Mouse (Mus musculus): ENCODE results near the gene Znrf2.
A peak's percentile ranks its signal among the peaks of the same experiment; 100 is the strongest.
"Not testable (repeated sequence)": the region's sequence is repeated elsewhere in the genome, so short reads cannot be mapped to it uniquely, and the experiment has no call there.

The Znrf2 gene

DNA sequence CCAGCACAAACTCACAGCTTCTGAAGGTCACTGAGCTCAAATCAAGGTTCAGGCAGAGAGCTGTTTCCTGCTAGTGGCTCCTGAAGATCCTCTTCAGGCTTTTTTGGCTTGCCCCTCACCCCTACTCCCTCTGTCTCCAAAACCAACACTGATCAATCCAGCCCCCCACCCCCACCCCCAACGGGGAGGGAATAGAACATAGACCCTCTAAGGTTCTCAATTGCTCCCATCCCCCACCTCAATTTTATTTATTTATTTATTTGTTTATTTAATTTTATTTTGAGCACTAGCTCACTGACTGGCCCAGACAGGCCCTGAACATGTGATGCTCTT lies 6.4 kb upstream of the Znrf2 start:
- DNase-seq = no peak

DNA sequence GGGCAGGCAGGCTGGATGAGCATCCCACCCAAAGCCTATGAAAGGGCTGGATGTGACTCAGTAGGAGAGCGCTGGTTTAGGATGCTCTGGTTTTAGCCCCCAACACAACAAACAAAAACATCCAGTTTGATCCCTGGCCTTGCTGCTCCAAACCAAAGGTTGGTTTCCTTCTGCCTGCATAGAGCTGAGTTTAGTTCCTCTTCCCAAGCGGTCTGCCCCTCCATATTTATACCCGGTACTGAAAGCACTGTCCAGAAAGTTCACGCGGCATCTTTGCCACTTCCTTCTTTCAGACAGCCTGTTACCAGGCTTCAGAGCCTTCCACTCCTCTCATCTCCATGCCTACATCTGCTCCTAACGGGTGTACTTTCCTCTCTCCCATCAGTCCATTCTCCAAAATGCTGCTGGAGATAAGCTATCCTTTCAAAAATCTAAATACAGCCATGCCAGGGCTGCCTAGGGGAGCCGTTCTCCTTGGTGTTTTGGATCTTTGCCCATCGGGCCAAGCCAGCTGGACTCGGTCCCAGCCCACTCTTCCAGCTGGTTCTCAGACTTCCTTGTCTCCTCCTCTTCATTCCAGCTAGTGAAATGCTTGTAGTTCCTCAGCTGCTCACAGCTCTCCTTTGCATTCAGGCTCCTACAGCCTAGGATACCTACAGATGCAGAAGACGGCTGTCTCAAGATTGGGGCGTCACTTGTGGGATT lies 5.0 kb upstream of the Znrf2 start:
- no peak for DNase-seq

DNA sequence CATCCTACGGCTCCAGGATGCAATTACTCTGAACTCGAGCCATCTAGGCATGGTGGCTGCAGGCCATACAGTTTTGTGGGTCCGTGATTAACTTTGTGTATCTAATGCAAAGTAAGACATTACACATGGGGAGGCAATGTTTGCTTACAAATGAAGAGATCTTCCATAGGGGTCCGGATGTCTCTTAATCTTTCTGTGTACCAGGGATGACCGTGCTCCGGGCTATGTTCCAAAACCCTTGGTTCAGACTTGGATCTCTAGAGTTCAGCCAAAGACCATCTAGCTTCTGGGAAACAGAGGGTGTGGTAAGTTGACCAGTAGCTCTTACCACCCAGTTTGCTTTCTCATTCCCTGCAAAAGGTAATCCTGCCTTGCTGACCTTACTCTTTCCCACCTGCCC lies 4.4 kb upstream of the Znrf2 start:
- no peak for DNase-seq

DNA sequence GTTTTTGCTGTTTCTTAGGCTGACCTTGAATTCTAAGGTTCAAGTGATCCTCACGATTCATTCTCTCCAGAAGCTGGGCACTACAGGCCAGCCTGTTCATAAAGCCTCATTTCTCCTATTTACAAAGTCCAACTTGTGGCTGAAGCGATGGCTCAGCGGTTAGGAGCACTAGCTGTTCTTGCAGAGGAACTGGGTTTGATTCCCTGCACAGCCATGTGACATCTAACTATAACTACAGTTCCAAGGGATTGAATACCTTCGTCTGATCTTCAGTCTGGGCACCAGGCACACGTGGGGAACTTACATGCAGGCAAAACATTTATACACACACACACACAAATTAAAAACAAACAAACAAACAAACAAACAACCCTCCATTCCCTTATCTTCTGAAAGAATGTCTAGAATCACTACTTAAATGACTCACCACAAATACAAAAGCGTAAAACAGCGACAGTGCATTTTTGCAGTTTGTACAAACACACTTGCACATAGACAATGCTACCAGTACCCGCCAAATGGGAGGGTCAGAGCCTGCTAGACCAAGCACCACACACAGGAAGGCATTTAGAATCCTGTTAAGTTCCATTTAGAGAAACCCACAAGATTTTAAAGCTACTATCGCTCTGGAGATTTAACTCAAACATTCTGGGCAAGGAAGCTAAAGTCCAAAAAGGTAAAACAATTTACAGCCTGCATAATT lies 1.1 kb upstream of the Znrf2 start:
- no peak for DNase-seq

DNA sequence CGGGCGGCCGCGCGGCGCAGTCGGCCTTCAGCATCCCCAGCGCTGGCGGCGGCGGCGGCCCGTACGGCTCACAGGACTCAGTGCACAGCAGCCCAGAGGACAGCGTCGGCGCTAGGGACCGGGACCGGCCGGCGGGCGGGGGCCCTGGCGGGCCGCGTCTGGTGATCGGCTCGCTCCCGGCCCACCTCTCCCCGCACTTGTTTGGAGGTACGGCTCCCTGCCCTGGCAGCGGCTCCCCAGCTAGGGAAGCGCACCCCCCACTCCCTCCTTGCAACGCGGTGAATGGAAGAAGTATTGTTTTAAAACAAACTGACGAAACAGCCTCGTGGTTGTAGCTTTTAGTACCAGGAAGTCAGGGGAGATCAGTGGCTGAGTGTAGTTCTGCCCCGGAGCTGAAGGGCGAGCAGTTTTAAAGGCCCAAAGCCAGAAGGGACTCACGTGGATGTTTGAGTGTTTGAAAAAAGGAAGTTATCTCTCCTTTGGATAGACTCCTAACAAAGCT lies 601 bp downstream of the Znrf2 start:
- DNase-seq = peak; percentile 49 to 64

DNA sequence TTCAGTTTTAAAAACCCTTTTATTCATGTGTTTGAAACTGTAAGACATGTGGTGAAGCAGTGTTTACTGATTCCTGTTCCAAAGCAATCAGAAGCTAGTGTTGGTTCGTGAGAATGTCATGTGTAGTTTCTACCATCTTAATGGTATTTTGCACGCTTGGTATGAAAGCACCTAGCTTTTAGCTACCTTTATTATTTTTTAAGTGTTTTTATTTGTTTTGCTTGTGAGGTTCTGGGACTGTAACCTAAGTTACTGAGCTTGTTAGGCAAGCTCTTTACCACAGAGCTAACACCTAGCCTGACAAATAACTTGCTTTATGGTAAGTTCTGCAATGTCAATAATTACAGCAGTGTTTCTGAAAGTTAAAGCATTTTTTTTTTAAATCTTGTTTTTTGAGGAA lies 1.7 kb downstream of the Znrf2 start:
- no peak for DNase-seq

DNA sequence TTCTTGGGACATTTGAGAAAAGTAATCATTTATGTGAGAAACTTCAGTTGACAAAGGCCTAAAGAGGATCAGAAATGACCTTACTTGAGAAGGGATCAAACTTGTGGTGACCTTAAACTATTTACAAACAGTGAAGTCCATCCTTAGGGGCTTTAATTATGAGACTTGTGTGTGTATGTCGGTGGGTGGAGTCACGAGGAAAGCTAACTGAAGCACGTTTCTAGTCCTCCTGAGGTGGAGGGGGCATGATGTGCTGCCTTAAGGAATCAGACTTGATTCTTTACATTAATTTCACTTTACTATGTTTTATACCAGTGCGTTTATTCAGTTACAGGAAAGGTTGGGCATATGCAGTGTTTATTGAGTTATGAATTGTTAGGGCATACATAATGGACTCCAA lies 2.6 kb downstream of the Znrf2 start:
- no peak for DNase-seq

DNA sequence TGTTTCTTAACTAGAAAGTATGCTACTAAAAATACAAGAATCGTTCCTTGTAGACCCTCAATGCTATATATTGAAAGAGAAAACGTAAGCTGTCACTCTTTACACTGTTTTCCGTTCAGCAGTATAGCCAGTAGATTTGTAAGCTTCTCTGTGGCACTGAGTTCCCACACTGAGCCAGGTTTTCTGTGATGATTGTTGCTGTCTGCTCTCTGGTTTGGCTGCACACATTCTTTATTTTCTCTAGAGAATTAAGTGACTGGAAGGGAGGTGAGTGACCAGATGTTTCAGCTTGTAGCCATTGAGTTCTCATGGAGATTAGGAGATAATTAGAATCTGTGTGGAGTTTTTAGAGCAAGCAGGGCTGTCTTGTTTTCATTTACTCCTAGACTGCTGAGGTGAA lies 3.0 kb downstream of the Znrf2 start:
- DNase-seq = no peak

DNA sequence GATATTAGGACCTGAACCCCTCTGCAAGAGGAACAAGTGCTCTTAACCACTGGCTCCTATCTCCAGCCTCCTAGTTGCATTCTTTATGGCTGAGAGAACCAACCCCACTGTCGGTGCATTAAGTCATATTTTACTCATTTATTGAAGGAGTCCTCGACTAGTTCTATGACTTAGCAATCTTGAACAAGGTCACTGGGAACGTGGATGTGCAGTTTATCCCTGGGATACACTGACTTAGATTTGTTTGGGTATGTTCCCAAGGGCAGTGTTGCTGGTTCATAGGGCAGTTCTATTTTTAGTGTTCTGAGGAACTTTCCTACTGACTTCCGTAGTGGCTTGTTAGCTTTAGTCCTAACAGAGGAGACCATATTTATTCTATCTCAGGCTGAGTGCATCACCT lies 5.6 kb downstream of the Znrf2 start:
- DNase-seq = no peak

DNA sequence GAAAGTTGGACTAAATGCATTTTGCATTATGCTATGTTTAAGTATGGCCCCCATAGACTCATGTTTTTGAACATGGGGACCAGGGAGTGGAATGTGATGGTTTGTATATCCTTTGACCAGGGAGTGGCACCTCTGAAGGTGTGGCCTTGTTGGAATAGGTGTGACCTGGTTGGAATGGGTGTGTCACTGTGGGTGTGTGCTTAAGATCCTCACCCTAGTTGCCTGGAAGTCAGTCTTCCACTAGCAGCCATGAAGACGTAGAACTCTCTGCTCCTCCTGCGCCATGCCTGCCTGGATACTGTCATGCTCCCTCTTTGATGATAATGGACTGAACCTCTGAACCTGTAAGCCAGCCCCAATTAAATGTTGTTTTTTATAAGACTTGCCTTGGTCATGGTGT lies 7.8 kb downstream of the Znrf2 start:
- not testable (repeated sequence) for DNase-seq

DNA sequence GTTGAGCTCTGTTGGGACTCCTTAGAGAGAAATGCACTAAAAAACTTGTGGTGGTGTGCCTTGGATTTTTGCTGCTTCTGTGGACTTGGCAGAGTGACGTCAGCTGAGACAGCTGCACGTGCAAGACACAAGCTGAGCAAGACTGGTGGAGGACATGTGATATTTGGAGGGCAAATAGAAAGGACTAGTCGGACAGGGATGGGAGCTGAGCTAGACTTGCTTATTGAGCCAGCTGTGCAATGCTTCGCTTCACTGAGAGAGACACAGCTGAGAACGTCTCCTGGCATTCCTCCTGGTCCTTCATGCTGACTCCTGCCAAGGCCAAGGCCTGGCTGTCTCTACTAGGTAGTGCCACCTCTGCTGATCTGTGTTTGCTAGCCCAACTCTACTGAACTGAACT lies 10.8 kb downstream of the Znrf2 start:
- DNase-seq = no peak

DNA sequence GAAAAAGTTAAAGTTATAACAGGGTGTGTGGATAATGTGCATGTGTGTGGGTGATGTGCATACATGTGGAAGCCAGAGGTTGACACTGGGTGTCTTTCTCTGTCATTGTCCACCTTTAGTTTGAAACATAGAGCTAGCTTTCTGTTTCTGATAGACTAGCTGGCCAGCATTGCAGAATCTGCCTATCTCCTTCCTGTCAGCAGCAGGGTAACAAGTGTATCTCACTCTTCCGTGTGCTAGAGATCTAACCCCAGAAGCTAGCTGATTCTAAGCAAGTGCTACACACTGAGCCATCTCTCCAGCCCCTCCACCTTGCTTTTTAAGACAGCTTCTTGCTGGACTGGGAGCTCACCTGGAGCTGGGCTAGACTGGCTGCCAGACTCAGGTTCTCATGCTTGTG lies 11.6 kb downstream of the Znrf2 start:
- no peak for DNase-seq

DNA sequence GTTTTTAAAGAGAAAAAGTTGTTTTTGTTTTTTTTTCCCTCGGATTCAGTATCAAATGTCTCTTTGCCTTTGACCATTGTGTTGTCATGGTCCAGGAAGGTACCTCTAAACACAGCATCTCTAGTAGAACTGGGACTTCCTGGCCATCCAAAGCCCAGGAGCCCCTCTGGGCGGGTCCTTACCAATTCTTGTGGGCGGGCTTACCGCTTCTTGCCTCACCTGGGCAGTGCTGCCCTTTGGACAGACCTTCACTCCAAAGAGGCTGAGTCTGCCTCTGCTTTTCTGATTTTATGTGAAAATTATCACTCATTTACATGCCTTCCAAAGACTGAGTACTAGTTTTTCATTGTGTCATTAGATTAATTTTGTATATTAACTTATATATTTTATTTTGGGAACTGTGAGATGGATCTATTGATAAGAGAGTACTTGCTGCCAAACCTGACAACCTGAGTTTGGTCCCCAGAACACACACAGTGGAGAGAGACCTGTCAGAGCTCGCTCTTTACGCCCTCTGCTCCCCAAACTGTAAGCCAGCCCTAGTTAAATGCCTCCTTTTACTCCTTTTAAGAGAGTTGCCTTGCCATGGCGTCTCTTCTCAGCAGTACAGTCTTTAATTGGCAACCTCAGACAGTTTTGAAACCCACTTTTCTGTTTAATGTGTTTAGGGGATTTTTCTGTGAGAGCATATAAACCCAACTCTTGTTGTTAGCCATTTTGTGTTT lies 13.5 kb downstream of the Znrf2 start:
- DNase-seq = no peak

DNA sequence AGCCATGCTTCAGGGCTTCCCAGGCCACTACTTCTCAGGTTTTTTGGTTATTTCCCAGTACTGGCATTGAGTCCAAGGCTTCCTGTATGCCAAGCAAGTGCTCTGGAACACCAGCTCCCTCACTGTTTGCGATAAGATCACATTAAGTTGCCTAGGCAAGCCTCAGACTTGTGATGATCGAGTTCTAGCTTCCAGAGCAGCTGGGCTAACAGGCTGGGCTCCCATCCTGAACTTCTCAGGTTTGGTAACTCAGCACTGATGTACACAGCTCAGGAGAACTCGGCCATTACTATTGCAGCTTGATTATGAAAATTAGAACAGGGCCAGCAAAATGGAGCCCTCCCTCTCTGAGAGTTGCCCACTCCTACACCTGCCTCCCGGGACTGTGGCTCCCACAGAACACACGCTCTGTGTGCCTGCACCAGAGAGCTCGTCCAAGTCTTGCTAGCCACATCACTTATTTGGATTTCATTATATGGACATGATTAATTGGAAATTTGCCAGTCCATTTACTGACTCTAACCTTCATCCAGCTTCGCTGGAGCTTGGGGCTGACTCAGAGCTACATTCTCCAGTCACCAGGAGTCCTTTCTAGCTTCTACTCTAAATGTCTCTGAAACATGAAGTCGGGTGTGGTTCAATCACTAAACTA lies 14.5 kb downstream of the Znrf2 start:
- no peak for DNase-seq

DNA sequence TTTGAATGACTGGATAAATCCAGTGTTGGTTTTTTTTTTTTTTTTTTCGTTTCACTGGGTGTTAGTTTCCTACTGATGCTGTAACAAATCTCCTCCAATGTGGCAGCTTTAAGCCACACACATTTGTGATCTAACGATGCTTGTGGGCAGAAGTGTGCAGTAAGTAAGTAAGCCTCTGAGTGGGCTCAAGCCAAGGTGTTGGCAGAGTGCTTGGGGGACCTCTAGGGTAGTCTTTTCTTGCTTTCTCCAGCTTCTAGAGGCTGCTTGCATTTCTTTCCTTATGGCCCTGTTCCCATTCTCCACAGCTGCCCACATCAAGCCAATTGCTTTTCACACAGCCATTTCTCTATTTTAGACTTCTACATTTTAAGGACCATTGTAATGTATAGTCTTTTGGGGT lies 16.7 kb downstream of the Znrf2 start:
- DNase-seq = no peak

DNA sequence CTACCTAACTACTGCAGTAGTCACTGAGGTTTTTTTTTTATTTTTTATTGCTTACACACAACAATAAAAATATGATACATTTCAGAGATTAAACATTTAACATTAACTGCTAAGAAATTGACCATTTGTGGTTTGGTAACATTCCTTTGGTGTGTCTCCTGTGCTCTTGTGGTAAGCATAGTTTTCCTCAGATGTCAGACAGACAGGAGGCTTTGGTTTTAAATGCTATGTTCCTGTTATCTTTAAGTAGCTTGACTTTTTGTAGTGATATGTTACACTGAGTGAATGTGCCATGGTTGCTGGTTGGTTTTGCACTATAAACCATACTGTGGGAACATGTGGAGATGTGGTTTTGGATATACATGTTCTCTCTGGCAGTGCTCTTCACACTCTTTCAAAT lies 19.9 kb downstream of the Znrf2 start:
- no peak for DNase-seq

DNA sequence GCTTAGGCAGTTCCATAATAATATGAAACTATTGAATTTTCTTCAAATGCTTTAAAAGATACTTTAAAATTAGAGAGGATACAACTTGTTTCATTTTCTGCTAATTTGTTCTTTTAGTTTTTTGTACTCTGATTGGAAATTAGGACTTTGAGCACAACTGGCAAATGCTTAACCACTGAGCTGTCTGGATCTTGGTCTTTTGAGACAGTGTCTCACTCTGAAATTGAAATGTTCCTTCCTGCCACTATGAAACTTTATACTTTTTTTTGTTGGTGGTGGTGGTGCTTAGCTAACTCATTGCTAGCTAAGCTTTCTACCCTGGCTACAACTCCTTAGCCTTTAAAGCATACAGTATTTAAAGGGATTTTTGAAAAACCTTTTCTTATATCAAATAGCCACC lies 24.7 kb downstream of the Znrf2 start:
- no peak for DNase-seq

DNA sequence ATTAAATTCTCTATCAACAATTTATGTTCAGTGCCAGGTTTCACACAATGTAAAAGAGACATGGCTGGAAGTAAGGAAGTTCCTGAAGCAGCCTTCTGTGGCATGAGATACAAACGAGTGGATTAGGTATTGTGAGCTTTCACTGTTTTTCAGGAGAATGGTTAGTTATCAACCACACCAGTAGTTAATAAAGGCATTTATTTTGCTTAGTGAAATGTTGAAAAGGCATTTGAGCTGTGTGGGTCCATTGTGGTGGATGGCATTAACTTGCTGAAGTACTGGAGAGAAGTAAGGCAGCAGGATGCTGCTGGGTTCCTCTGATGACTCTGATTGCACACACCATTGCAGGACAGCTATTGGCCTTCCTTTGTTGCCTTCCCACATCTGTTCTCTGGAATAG lies 25.3 kb downstream of the Znrf2 start:
- DNase-seq = no peak

DNA sequence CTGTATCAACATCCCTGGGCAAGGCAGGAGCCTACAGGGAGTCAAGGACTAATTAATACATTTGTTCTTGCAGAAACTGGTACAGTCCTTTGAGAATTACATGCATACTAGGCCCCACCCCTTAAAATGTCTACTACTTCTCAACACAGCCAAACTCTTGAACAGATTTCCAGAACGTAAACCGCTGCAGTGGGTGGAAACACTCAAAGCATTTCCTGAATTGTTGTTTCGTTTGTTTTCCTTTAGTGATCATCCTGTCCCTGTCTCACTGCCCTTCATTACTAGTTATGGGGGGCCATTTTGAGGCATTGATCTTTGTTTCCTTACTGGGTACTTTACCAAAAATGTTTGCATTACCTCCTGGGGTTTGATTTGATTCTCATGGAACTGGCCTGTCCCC lies 31.8 kb downstream of the Znrf2 start:
- DNase-seq = no peak

DNA sequence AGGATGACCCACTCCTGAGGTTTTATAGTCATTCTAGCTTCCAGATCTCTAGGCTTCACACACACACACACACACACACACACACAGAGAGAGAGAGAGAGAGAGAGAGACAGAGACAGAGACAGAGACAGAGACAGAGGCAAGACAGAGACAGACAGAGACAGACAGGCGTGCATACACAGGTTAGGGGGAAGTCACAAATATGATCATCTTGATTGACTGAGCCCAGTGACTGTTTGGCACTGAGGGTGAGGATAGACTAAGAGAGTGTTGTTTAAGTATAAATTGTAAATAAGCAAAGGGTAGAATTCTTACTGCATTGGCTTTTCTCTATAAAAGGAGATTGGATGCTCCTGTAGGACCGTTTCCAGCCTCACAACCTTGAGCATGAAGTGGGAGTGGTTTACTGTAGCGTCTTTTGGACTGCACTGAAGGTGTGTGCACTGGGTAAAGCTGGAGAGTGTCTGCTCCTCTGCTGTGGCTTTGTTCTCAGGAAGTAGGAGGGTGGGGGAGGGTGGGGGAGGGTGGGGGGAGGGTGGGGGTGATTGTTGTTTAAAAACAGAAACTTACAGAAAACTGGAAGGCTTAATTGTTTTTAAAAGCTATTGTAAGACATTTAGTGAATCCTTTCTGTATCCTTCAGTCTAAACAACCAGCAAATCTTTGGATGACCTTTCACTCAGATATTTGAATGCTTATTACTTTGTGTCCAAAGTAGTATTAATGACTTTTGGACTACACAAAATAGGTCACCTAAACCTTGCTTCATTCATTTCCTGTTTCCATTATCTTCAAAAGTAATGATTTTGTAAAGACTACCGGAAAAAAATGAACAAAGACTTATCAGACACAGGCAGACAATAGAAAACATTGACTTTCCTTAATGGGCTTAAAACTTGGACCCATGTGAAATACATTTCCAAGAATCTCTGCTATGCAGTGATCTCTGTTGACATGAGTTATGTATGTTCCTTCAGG lies 32.8 kb downstream of the Znrf2 start:
- DNase-seq = peak in 1 of 2 experiments; percentile 35

DNA sequence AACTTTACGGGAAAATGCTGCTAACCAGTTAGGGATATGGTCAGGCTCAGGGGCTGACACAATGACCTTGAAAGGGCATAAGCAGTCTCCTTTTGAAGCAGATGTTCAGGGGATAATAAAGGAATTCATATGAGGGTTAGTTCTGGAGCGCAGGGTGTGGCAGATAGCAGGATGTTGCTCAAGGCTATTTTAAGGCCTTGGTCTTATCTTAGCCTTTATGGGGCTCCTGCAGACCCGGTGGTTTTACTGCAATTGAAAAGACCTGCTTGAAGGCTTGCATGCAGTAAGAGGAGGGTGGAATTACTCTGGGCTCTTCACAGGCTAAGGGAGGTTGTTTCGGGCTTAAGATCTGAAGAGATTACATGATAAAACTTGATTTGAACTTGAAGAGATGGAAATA lies 35.1 kb downstream of the Znrf2 start:
- DNase-seq = no peak

DNA sequence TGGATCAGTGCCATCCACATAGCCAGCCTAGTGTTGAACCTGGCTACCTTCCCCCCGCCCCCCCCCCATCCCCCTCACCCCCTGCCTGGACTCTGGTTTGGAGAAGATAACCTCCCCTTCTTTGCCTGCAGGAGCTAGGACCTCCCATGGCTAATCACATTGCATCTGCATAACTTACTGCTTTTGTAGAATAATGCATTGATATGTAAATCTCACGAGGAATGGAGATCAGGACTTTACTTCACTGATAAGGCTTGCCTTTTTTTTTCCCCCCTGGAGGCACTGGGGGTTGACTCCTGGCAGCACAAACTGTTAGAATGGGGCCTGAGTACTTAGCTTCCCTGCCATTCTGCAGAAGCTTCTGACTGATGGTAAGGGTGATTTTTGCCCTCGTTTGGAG lies 36.0 kb downstream of the Znrf2 start:
- DNase-seq = no peak
